Mouse (Mus musculus) left cerebral cortex, adult 8-10 months (tissue): ENCODE data around the gene Abcg1. TPM values are rescaled to one million over a fixed set of nuclear protein-coding genes. Genes with fewer than 3 reads are reported as not detected.

Experiments
- total RNA-seq, 4 experiments: library from RNA; stranded (reverse); gene quantifications; 2 replicates each; pipeline ENCODE4 v1.2.4; 2022

Gene Abcg1
- total RNA-seq, 4 experiments from 2014 or later, result 83.1 to 94.3 (median 83.4) TPM

Other genes starting within 250 kb of the Abcg1 start
- 1 to 10 TPM in 3 of 4 experiments, under 1 TPM in 1; 0.94 to 3.1 (median 2.4) TPM for gene Glp1r, start 155.9 kb upstream of the Abcg1 start, total RNA-seq
- under 1 TPM; 0.20 to 0.57 (median 0.32) TPM for gene Umodl1, start 103.0 kb upstream of the Abcg1 start, total RNA-seq
- gene Tff3, start 72.0 kb downstream of the Abcg1 start, total RNA-seq, result not detected
- not detected for gene Tff2, start 86.6 kb downstream of the Abcg1 start, total RNA-seq
- gene Tff1, start 107.6 kb downstream of the Abcg1 start, total RNA-seq, result not detected
- gene Tmprss3, start 141.3 kb downstream of the Abcg1 start, total RNA-seq, result under 1 TPM in 1 of 4 experiments, not detected in 3; 0.21 TPM
- not detected for gene Ubash3a, start 150.2 kb downstream of the Abcg1 start, total RNA-seq
- 10 to 100 TPM; 14.0 to 23.9 (median 18.8) TPM for gene Rsph1, start 219.7 kb downstream of the Abcg1 start, total RNA-seq
- 10 to 100 TPM; 11.5 to 14.5 (median 12.8) TPM for gene Slc37a1, start 229.1 kb downstream of the Abcg1 start, total RNA-seq